Mouse (Mus musculus) olfactory bulb, adult 2 months (tissue): ENCODE results near the gene Exosc6. TPM values are rescaled to one million over a fixed set of nuclear protein-coding genes. Genes with fewer than 3 reads are reported as not detected.
"Not testable (repeated sequence)": the region's sequence is repeated elsewhere in the genome, so short reads cannot be mapped to it uniquely, and the experiment has no call there.

Experiments used
- H3K27ac ChIP-seq: fragments of 200-500 bp; 2 replicates; pipeline ENCODE4 v1.5.1; 2012; ENCODE audit warnings: low read depth, low read length; ENCODE audit not compliant: insufficient read depth
- H3K4me1 ChIP-seq: fragments of 200-500 bp; 2 replicates; pipeline ENCODE4 v1.6.1; 2012; ENCODE audit warnings: low read length; ENCODE audit not compliant: control insufficient read depth, insufficient read depth
- H3K4me3 ChIP-seq: fragments of 200-500 bp; 2 replicates; pipeline ENCODE4 v1.5.1; 2012; ENCODE audit warnings: mild to moderate bottlenecking, low read depth, low read length, moderate library complexity; ENCODE audit not compliant: insufficient read depth
- CTCF ChIP-seq: fragments of 200-500 bp; IDR thresholded peaks from 2 replicates; pipeline ENCODE4 v1.5.1; 2012; ENCODE audit warnings: low read depth, mild to moderate bottlenecking, low read length, moderate library complexity; ENCODE audit not compliant: insufficient read depth
- POLR2A ChIP-seq: fragments of 200-500 bp; IDR thresholded peaks from 2 replicates; pipeline ENCODE4 v1.6.1; 2012; ENCODE audit warnings: mild to moderate bottlenecking, low read depth, low read length, moderate library complexity; ENCODE audit not compliant: insufficient read depth
- WGBS: fragments of 180-500 bp; shearing (Covaris S2); methylation state at CpG from one replicate; pipeline ENCODE4 v1.1.7; 2018; 5-methylcytosine and 5-hydroxymethylcytosine counted together
- polyA plus RNA-seq: library from polyadenylated mRNA; stranded (reverse); fragments of >200 nt; gene quantifications from 2 replicates; pipeline ENCODE4 v1.2.4, GENCODE M21; 2012; ENCODE audit warnings: low replicate concordance; ENCODE audit not compliant: missing spikeins, insufficient read depth, insufficient read length

The Exosc6 gene
- polyA plus RNA-seq, 1 experiment, result not detected

GRCm38 (mm10) chr8:111079461-111079860 is 23.3 kb downstream of the Exosc6 start:
- TF ChIP-seq POLR2A (no peak), CTCF (no peak)
- Histone ChIP-seq H3K4me3 (no peak overlapping the region), H3K4me1 (peaks cover 13% of the 10 kb centered on the region), H3K27ac (no peak overlapping the region)
- 74% methylated on average over 5 of the region's 5 CpGs for WGBS

DNA sequence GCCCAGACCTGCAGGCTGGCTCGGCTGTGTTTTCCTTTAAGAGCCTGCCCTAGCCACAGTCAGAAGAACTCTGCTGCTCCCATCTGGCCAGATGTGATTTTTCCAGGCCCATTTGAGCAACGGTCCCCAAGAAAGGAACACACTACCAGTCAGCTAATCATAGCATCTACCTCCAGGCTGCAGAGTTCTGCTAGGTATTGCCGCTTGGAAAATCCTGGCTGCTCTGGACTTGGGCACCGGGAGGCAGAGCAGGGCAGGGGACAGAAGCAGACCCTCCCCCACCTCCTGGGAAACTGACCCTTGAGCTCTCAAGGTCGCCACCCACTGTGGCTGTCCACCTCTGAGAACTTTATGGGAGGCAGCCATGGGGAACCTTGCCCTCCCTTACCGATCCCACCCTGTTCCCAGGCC is 23.7 kb downstream of the Exosc6 start:
- TF ChIP-seq POLR2A (no peak), CTCF (no peak)
- H3K4me1 ChIP-seq, result peaks cover 13% of the 10 kb centered on the region
- no peak overlapping the region for H3K4me3 ChIP-seq
- 43% methylated on average over 6 of the region's 6 CpGs for WGBS
- no peak overlapping the region for H3K27ac ChIP-seq

DNA sequence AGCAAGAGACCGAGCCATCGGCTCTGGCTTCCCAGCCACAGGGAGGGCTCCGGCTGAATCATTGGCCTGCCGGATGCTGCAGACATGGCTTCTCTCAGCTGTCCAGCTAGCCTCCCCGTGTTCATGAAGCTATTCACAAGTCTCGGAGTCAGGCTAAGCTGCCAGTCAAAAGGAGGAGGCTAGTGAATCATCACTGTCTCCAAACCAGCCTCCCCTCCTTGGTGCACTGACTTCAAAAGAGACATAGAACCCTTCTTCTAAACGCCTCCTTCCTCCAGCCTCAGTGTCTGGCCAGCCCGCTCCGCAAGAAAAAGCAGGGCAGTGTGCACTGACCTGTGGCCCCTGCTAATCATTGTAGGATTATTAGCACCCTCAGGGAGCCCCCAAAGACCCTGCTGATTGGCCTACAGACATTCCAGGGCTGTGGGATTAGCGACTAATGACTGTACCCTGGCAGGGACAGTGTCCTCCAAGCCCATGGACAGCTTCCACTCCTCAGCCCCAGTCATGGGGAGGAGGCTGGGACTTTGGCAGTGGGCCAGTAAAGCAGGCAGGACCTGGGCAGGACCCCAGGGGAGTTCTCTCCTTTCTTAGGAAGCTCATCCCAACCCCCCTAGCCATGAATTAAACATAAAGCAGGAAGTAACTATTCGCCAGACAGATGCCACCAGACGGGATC is 25.6 kb downstream of the Exosc6 start:
- no peak overlapping the region for H3K27ac ChIP-seq
- H3K4me3 ChIP-seq, result no peak overlapping the region
- peaks cover 13% of the 10 kb centered on the region for H3K4me1 ChIP-seq
- WGBS, result 45% methylated on average over 12 of the region's 12 CpGs
- TF ChIP-seq CTCF (no peak), POLR2A (no peak)

- not testable (repeated sequence) for H3K27ac ChIP-seq, H3K4me3 ChIP-seq
- WGBS, result 91% methylated on average over 5 of the region's 5 CpGs
- H3K4me1 ChIP-seq, result peaks cover 13% of the 10 kb centered on the region
Measured at GRCm38 (mm10) chr8:111083936-111084335, 27.8 kb downstream of the Exosc6 start.

DNA sequence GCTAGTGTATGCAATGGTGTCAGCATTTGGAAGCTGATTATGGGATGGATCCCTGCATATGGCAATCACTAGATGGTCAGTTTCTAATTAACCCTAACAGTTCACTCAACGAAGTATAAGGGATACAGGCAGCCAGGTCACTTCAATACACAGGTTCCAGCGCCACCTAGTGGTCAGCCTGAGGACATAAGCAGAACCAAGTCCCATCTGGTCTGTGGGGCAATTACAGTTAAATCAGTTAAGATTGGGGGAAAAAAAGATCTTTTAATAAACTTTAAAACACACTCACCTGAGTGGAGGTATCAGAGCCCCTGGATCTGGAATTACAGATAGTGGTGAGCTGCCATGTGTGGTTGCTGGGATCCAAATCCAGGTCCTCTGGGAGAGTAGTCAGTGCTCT is 34.0 kb downstream of the Exosc6 start:
- TF ChIP-seq CTCF (no peak), POLR2A (no peak)
- no peak overlapping the region for H3K27ac ChIP-seq
- WGBS, result 2% methylated on average over 2 of the region's 2 CpGs
- H3K4me1 ChIP-seq, result peaks cover 5% of the 10 kb centered on the region; the same call in 1 of the 2 replicates
- no peak overlapping the region for H3K4me3 ChIP-seq

- Histone ChIP-seq H3K27ac (no peak overlapping the region), H3K4me1 (peaks cover 10% of the 10 kb centered on the region; the same call in 1 of the 2 replicates), H3K4me3 (no peak overlapping the region)
- TF ChIP-seq POLR2A (no peak), CTCF (no peak)
- WGBS, result 51% methylated on average over 7 of the region's 7 CpGs
Measured at GRCm38 (mm10) chr8:111091706-111092105, 35.6 kb downstream of the Exosc6 start.

GRCm38 (mm10) chr8:111092326-111092725 is 36.2 kb downstream of the Exosc6 start, which contains the start of gene Clec18a:
Clec18a (minus strand) TSS chr8:111092426.
- peaks cover 10% of the 10 kb centered on the region; the same call in 1 of the 2 replicates for H3K4me1 ChIP-seq
- H3K4me3 ChIP-seq, H3K27ac ChIP-seq: not testable (repeated sequence)
- WGBS, result 86% methylated on average over 6 of the region's 6 CpGs

DNA sequence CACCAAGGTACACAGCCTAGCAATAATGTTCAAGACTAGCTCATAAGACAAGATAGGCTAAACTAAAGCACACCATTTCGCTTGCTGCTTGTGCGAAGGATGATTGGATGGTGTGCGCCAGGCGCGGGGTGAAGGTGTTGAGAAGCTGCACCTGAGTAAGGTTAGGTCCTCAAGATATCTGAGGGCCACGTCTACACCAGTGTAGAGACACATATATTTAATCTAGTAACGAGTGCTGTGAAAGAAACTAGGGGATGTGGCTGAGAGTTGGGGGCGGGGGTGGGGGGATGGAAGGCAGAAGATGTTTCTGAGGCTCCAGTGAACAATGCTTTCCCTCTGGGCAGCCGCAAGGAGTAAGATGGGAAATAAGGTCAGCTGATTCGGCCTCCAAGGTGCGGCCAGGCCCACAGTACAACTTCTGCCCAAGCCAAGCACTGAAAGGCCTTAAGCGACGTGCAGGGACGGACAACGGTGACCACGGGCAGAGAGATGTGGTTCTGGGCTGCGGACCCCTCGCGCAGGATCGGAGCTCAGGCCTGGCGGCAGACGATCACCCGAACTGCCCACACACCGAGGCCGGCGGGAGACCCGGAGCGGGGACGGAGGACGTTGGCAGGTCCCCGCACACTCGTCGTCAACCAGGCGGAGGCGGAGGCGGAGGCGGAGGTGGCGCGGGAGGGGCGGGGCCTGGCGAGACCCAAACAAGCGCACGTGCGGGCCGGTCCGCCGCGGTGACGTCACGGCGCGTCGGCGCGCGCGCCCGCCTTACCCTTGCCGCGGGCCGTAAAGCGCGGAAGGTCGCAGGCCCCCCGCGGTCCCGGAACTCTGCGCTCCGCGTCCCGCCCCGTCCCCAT is 38.0 kb downstream of the Exosc6 start, which contains the start of gene Pdpr:
TSS of gene Pdpr (plus strand) at position 766 of the 854 bp plus-strand sequence.
- TF ChIP-seq CTCF, result no peak
- TF ChIP-seq POLR2A, result peak; percentile 51
- Histone ChIP-seq H3K27ac (peak within 1 kb of the TSS; percentile 97), H3K4me1 (peaks cover 10% of the 10 kb centered on the region; the same call in 1 of the 2 replicates), H3K4me3 (peak within 1 kb of the TSS; percentile 98)
- 4% methylated on average over 72 of the region's 72 CpGs for WGBS

- Histone ChIP-seq H3K4me1 (peaks cover 10% of the 10 kb centered on the region; the same call in 1 of the 2 replicates), H3K4me3 (peak overlapping the region; percentile 98)
- under 1% methylated on average over 69 of the region's 69 CpGs for WGBS
- not testable (repeated sequence) for H3K27ac ChIP-seq
Measured at GRCm38 (mm10) chr8:111094719-111095302, 38.7 kb downstream of the Exosc6 start.

Other genes starting within 250 kb of the Exosc6 start
- not detected in 2 replicates for gene Cog4, start 209.7 kb upstream of the Exosc6 start, polyA plus RNA-seq
- 172 TPM in 1 of 2 replicates, not detected in the other for gene Sf3b3, start 209.6 kb upstream of the Exosc6 start, polyA plus RNA-seq
- gene Fuk, start 153.9 kb upstream of the Exosc6 start, polyA plus RNA-seq, result not detected in 2 replicates
- not detected in 2 replicates for gene St3gal2, start 136.4 kb upstream of the Exosc6 start, polyA plus RNA-seq
- not detected in 2 replicates for gene Ddx19a, start 58.5 kb upstream of the Exosc6 start, polyA plus RNA-seq
- gene Ddx19b, start 24.6 kb upstream of the Exosc6 start, polyA plus RNA-seq, result not detected in 2 replicates
- not detected in 2 replicates for gene Aars, start 23.2 kb upstream of the Exosc6 start, polyA plus RNA-seq
- gene Clec18a, start 36.1 kb downstream of the Exosc6 start, polyA plus RNA-seq, result not detected in 2 replicates
- 61.5 TPM in 1 of 2 replicates, not detected in the other for gene Pdpr, start 38.3 kb downstream of the Exosc6 start, polyA plus RNA-seq
- 57.5 TPM in 1 of 2 replicates, not detected in the other for gene Glg1, start 202.9 kb downstream of the Exosc6 start, polyA plus RNA-seq
- not detected in 2 replicates for gene Rfwd3, start 243.9 kb downstream of the Exosc6 start, polyA plus RNA-seq